Mouse (Mus musculus) heart, embryonic 11.5 days (tissue): ENCODE data around the gene Kank4. TPM values are rescaled to one million over a fixed set of nuclear protein-coding genes. Genes with fewer than 3 reads are reported as not detected.
"Not testable (repeated sequence)": the region's sequence is repeated elsewhere in the genome, so short reads cannot be mapped to it uniquely, and the experiment has no call there.

ENCODE experiments used
- ATAC-seq: fragments of 200-750 bp; cut with Nextera tagmentation; replicated peaks from 2 replicates; pipeline ENCODE4 v1.8.0; 2017; ENCODE audit warnings: moderate library complexity; ENCODE audit not compliant: insufficient number of reproducible peaks, low FRiP score, low TSS enrichment
- H3K27ac ChIP-seq: fragments of 300-500 bp; sonication (generic); 2 replicates; pipeline ENCODE4 v1.5.1; 2014; ENCODE audit warnings: mild to moderate bottlenecking, low read depth, low read length
- H3K27me3 ChIP-seq: fragments of 300-500 bp; sonication (generic); 2 replicates; pipeline ENCODE4 v1.6.1; 2014; ENCODE audit warnings: mild to moderate bottlenecking, low read length, mixed read lengths; ENCODE audit not compliant: control insufficient read depth, insufficient read depth
- H3K36me3 ChIP-seq: fragments of 300-500 bp; sonication (generic); 2 replicates; pipeline ENCODE4 v1.6.1; 2014; ENCODE audit warnings: mild to moderate bottlenecking, low read length, moderate library complexity, mixed read lengths; ENCODE audit not compliant: control insufficient read depth, insufficient read depth
- H3K4me1 ChIP-seq: fragments of 300-500 bp; sonication (generic); 2 replicates; pipeline ENCODE4 v1.6.1; 2014; ENCODE audit warnings: low read length; ENCODE audit not compliant: control insufficient read depth, insufficient read depth
- H3K4me2 ChIP-seq: fragments of 300-500 bp; sonication (generic); 2 replicates; pipeline ENCODE4 v1.6.1; 2014; ENCODE audit warnings: mild to moderate bottlenecking, moderate library complexity
- H3K4me3 ChIP-seq: fragments of 300-500 bp; sonication (generic); 2 replicates; pipeline ENCODE4 v1.5.1; 2014; ENCODE audit warnings: low read depth, low read length
- H3K9ac ChIP-seq: fragments of 300-500 bp; sonication (generic); 2 replicates; pipeline ENCODE4 v1.6.1; 2014; ENCODE audit warnings: mild to moderate bottlenecking, low read depth, low read length, moderate library complexity
- H3K9me3 ChIP-seq: fragments of 300-500 bp; sonication (generic); replicated peaks from 2 replicates; pipeline ENCODE4 v1.6.1; 2016; ENCODE audit warnings: low read length; ENCODE audit not compliant: control insufficient read depth
- WGBS: fragments of 180-500 bp; shearing (Covaris S2); extraction: QIAGEN DNeasy Blood & Tissue Kit; methylation state at CpG from one replicate; pipeline ENCODE4 v1.1.7; 2014; ENCODE audit not compliant: insufficient replicate concordance; 5-methylcytosine and 5-hydroxymethylcytosine counted together
- polyA plus RNA-seq: library from polyadenylated mRNA; unstranded; fragments of >200 nt; fragmentation: Nextera tagmentation; extraction: Ambion mirVana; gene quantifications from 2 replicates; pipeline ENCODE4 v1.2.1, GENCODE M21; 2014

Gene Kank4
- polyA plus RNA-seq, 1 experiment from 2014 or later: 1.1 TPM

DNA sequence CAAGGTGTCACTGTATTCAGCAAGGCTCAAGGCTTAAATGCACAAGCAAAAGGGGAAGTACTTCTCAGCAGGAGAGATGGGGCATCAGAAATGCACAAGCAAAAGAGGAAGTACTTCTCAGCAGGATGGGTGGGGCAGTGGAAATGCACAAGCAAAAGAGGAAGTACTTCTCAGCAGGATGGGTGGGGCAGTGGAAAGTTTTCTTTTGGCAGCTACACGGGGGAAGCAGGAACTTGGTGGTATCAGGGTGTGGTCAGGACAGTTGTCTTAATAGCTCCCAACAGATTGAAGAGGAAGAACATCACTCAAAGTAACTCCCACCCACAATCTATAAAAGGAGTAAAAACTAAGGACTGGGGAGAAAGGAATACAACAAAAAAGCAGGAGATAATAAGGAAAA, 33.1 kb upstream of the Kank4 start:
- not testable (repeated sequence) for H3K36me3 ChIP-seq, H3K9ac ChIP-seq, ATAC-seq, H3K27me3 ChIP-seq, H3K4me3 ChIP-seq, H3K27ac ChIP-seq, H3K9me3 ChIP-seq, H3K4me2 ChIP-seq, H3K4me1 ChIP-seq
- 76% methylated on average over 1 of the region's 1 CpGs for WGBS

DNA sequence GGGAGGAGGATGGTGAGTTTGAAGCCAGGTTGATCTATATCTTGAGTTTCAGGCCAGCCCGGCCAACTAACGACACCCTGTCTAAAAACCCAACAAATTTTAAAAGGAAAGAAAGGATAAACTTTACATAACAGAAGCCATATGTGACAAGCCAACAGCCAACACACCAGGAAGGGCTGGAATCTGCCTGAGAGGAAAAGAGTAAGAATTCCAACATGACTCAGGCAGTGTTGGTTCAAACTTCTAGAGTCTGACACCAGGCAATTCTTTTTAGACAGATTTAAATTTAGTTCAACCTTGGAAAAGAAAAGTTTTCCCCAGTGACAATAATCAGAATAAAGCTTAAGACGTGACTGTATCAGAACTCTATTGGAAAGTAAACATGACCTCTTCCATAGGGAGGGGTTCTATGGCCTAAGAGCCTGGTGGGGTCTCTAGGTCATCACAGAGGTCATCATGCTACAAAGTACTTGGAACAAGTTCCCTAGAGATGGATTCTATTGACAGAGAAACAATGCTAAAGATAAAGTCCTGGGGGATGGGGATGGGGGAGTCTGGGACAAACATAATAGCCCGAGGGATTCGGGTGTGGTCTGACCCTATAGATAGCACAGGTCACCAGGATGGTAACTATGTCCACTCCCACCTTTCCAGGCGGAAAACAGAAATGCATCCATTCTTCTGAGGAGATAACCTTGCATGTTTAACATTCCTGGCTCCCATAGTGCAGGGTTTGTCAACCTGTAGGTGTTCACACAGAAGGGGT, 30.0 kb upstream of the Kank4 start:
- H3K9me3 ChIP-seq: no peaks in the 10 kb centered on the region
- H3K9ac ChIP-seq: no peak overlapping the region
- 40% methylated on average over 6 of the region's 6 CpGs for WGBS
- no peaks in the 10 kb centered on the region for H3K36me3 ChIP-seq
- H3K4me3 ChIP-seq: no peak overlapping the region
- H3K27me3 ChIP-seq: no peaks in the 10 kb centered on the region
- no peak for ATAC-seq
- H3K27ac ChIP-seq: no peak overlapping the region
- H3K4me1 ChIP-seq: 0 out of 2 replicates have a peak, but pooled peaks cover 4% of the 10 kb centered on the region
- no peak overlapping the region for H3K4me2 ChIP-seq

DNA sequence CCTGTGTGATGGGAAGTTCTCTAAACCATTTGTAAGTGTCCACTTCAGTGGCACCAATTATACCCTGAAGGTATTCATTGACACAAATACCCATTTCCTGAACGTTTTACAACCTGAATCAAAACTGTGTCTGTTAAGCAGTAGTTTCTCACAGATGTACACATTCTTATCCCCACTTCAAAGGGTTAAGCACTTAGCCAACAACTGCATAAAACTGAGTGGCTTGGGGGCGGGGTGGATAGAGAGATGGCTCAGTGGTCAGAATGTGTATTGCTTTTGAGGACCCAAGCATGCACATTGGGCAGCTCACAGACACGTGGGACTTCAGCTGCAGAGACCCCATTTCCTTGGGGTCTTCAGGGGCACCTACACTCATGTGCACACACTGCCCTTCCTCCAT, 29.1 kb upstream of the Kank4 start:
- ATAC-seq: no peak
- Histone ChIP-seq H3K36me3 (no peaks in the 10 kb centered on the region), H3K9ac (no peak overlapping the region), H3K4me1 (0 out of 2 replicates have a peak, but pooled peaks cover 4% of the 10 kb centered on the region), H3K4me3 (no peak overlapping the region), H3K27ac (no peak overlapping the region), H3K9me3 (no peaks in the 10 kb centered on the region), H3K27me3 (no peaks in the 10 kb centered on the region), H3K4me2 (no peak overlapping the region)
- WGBS: 55% methylated on average over 3 of the region's 3 CpGs

DNA sequence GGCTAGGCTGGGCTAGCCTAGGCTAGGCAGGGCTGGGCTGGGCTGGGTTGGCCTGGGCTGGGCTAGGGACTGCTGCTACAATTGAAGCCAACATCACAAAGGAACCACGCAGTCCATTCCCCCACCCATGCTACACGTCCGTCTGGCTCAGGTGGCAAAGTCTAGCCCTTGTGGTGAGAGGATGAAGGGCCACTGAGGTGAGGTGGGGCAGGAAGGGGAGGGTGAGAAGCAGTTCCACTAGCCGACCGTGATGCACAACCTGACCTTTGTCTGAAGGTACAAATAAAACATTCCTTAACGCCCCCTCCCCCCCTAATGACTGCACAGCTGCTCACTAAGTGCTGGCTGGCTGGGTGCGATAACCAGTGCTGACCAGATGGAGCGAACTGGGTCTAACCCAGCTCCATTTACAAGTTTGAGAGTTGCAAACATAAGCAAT, 28.4 kb upstream of the Kank4 start:
- WGBS: 68% methylated on average over 8 of the region's 8 CpGs
- no peak for ATAC-seq
- Histone ChIP-seq H3K9ac (no peak overlapping the region), H3K4me2 (no peak overlapping the region), H3K27me3 (no peaks in the 10 kb centered on the region), H3K9me3 (no peaks in the 10 kb centered on the region), H3K4me3 (no peak overlapping the region), H3K36me3 (no peaks in the 10 kb centered on the region), H3K4me1 (0 out of 2 replicates have a peak, but pooled peaks cover 4% of the 10 kb centered on the region), H3K27ac (no peak overlapping the region)

DNA sequence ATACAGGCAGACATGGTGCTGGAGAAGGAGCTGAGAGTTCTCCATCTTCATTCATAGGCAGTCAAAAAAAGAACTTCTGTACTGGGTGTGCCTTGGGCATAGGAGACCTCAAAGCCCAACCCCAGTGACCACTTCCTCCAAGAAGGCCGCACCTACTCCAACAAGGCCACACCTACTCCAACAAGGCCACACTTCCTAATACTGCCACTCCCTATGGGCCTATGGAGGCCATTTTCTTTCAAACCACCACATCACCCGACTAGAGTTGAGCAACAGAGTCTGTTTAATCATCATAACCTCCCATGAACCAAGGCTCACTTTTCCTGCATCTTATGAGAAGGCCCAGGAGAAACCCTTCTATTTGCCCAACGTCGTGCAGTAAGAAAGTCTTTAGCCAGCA, 27.9 kb upstream of the Kank4 start:
- WGBS: 86% methylated on average over 4 of the region's 4 CpGs
- Histone ChIP-seq H3K27ac (no peak overlapping the region), H3K36me3 (no peaks in the 10 kb centered on the region), H3K9ac (no peak overlapping the region), H3K4me1 (0 out of 2 replicates have a peak, but pooled peaks cover 4% of the 10 kb centered on the region), H3K4me2 (no peak overlapping the region), H3K9me3 (no peaks in the 10 kb centered on the region), H3K4me3 (no peak overlapping the region), H3K27me3 (no peaks in the 10 kb centered on the region)
- ATAC-seq: no peak

DNA sequence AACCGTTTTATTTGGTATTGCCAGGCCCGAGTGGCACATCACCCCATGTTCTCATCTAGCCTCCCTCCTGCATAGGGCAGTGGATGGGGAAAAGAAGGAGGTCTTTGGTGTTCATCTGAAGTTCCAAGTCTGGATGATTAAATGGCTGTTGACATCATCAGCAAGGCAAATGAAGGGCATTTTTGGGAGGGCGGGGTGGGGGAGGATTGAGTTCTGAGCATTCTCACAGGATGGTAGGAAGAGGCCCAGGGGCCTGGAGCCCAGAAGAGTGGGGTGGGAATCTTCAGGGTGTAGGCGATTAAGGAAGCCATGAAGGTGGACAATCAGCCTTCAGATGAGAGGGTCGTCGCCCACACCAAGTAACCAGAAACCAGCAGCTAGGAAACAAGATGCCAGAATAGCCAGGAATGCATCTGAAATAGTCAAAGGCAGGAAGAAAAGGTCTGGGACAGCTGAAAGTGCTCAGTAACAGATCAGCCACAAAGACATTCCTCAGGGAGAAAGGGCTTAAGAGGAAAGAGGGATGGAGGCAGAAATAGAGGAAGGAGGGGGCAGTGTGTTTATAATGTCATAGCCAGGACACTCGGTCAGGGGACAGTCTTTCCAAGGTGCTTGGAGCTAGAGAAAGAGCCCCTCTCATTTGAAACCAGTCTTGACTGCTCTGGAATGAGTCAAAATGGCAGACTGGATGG, 26.7 kb upstream of the Kank4 start:
- Histone ChIP-seq H3K4me3 (no peak overlapping the region), H3K27me3 (no peaks in the 10 kb centered on the region), H3K36me3 (no peaks in the 10 kb centered on the region), H3K4me2 (no peak overlapping the region), H3K9ac (no peak overlapping the region), H3K27ac (no peak overlapping the region), H3K4me1 (0 out of 2 replicates have a peak, but pooled peaks cover 4% of the 10 kb centered on the region), H3K9me3 (no peaks in the 10 kb centered on the region)
- no peak for ATAC-seq
- 67% methylated on average over 7 of the region's 7 CpGs for WGBS

DNA sequence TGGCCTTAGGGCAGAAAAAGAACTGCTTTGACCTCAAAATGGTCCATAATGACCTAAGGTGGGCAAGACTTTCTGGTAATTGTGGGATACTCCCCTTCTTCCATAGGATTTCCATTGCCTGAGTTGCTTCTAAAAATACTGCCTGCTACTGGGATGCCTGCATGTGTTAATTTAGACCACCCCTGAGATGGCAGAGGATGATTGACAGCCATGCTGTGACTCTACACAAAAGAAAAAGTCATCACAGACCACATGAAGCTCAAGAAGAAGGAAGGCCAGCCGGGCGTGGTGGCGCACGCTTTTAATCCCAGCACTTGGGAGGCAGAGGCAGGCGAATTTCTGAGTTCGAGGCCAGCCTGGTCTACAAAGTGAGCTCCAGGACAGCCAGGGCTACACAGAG, 23.9 kb upstream of the Kank4 start:
- ATAC-seq, H3K9ac ChIP-seq, H3K27ac ChIP-seq, H3K4me2 ChIP-seq, H3K4me1 ChIP-seq, H3K9me3 ChIP-seq, H3K36me3 ChIP-seq, H3K27me3 ChIP-seq, H3K4me3 ChIP-seq: not testable (repeated sequence)
- WGBS: 81% methylated on average over 6 of the region's 6 CpGs

DNA sequence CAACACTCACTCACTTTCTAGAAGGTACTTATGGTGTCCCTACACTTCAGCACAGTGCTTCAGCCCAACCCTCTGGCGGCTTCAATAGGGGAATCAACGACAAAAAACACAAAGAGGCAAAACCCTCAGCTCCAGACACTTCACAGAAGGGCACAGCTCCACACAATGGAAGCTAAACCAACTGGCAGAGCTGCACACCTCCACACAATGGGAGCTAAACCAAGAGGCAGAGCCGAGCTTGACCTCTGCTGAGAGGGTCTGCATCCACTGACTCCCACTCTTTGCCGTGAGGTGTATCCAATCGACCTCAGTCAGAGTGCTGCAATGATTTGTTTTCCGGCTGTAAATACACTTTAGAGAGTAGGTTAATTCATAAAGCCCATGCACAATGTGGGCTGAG, 23.2 kb upstream of the Kank4 start:
- Histone ChIP-seq H3K27ac (no peak overlapping the region), H3K9me3 (no peaks in the 10 kb centered on the region), H3K36me3 (no peaks in the 10 kb centered on the region), H3K9ac (no peak overlapping the region), H3K4me2 (no peak overlapping the region), H3K4me1 (no peaks in the 10 kb centered on the region), H3K27me3 (no peaks in the 10 kb centered on the region), H3K4me3 (no peak overlapping the region)
- WGBS: 65% methylated on average over 6 of the region's 6 CpGs
- no peak for ATAC-seq
